Mouse (Mus musculus): ENCODE measurements around the gene Hid1. TPM values are rescaled to one million over a fixed set of nuclear protein-coding genes. Genes with fewer than 3 reads are reported as not detected.
A peak's percentile ranks its signal among the peaks of the same experiment; 100 is the strongest.

Hid1 gene
- total RNA-seq, 2 experiments from 2014 or later = not detected

DNA sequence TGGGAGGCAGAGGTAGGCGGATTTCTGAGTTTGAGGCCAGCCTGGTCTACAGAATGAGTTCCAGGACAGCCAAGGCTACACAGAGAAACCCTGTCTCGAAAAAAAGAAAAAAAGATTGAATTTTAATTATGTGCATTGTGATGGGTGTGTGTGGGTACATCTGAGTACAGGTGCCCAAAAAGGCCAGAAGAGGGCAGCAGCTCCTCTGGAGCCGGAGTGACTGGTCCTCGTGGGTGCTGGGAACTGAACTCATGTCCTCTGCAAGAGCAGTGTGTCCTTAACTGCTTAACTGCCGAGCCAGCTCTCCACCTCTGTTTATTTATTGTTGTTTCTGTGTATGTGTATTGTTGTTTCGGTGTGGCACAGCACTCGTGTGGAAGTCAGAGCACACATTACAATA is 10.3 kb upstream of the Hid1 start:
- ATAC-seq (replicated peaks; ENCODE audit: low FRiP score, low TSS enrichment, poor library complexity, severe bottlenecking) = no peak

DNA sequence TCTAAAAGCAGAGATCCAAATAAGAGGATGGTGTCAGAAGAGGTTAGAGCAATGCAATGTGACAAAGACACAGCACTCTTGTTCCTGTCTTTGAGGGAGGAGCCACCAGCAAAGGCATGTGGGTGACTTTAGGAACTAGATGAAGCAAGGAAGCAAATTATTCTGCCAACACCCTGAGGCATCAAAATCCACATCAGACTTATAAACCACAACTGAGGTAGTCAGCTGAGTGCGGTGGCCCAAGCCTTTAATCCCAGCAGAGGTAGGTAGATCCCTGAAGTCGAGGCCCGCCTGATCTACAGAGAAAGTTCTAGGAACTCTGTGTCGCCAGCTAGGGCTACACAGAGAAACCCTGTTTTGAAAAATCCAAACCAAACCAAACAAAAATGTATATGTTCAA is 9.7 kb upstream of the Hid1 start:
- ATAC-seq (replicated peaks; ENCODE audit: low FRiP score, low TSS enrichment, poor library complexity, severe bottlenecking) = no peak

DNA sequence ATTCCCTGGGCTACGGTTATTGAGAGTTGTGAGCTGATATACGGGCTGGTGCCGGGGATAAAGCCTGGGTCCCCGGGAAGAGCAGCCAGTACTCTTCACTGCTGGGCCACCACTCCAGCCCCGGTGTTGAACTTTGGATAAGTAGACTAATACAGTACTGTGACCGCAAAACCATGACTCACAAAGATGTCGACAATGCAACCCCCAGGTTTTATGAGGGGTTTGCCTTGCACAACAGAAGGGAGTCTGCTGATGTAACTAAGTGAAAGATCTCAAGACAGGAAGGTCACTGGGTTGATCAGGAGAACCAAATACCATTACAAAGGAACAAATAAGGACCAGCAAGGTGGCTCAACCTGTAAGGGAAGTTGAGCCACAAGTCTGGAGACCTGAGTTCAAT is 9.2 kb upstream of the Hid1 start:
- ATAC-seq (replicated peaks; ENCODE audit: low FRiP score, low TSS enrichment, poor library complexity, severe bottlenecking) = no peak

DNA sequence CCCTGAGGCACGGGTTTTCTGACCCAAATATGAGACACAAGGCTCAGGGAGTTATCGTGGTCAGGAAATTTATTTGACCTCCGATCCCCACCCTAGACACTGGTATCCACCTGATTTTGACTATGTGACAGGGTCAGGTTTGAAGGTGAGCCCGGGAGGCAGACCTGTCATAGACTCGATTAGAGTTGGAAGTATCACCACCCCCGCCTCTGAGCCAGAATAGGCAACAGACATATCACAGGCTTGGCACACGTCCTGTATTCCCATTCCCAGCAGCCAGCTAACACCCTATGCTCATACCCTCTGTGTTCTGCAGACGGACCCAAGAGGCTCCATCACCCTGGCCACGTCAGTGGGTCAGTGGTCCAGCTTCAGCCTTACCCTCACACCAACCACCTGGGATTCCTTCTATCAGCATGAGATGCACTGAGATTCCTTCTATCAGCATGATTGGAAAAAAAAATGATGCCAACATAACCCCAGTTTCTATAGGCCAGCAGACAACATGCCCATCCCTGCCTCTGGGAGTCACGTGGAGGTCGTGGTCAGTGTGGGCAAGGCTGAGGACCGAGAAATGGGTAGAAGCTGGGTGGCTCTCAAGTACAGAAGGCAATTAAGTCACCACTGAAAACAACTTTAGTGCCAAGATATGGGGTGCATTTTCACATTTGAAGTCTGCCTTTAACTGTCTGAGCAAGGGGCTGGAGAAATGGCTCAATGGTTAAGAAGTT is 7.3 kb upstream of the Hid1 start:
- ATAC-seq (replicated peaks; ENCODE audit: low FRiP score, low TSS enrichment, poor library complexity, severe bottlenecking) = no peak

DNA sequence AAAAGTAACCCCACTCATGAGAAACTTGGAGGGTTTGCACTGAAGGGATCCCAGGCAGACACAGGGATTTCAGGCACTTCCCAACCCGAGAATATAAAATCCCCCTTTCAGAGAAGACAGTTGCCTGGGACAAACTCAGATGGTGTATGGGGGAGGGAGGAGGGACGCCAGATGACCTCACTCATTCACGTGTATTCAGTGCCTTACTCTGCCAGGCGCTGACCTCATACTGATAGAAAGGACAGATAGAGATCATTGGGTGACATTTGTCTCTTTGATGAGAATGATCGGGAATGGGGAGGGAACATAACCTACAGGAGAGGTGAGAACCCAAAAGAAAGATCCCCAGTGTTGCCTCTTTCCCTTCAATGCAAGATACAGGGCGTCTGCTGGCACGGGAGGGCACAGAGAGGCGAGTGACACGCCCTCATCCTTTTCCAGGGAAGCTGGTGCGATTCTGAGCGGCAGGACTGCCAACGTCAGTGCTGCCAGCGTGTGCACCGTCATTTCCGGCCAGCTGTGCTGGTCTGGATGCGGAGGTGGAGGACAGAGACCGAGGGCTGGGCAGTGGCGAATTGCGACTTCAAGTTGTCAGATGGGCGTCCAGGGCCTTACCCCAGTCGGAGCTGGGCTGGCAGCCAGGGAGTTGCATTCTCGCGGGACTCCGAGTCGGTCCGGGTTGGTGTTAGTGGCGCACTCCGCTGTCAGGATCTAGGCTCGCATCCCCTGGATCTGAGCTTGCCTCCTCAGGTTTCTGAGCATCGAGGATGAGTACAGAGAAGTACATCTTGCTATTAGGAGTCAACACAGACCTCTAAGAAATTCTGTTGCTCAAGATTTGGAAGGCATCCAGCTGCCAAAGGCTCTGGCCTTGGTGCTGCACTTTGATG is 6.5 kb upstream of the Hid1 start:
- peak; percentile 62 for ATAC-seq (replicated peaks; ENCODE audit: low FRiP score, low TSS enrichment, poor library complexity, severe bottlenecking)

DNA sequence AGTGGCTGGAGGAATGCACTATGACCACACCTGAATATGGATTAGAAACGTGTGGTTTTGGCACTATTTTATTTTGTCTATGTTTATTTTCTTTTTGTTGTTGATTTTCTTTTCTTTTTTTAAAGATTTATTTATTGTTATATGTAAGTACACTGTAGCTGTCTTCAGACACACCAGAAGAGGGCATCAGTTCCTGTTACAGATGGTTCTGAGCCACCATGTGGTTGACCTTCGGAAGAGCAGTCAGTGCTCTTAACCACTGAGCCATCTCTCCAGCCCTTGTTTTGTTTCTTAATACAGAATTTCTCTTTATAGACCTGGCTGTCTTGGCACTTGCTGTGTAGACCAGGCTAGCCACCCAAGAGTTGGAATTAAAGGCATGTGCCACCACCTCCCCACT is 5.2 kb upstream of the Hid1 start:
- ATAC-seq (replicated peaks; ENCODE audit: low FRiP score, low TSS enrichment, poor library complexity, severe bottlenecking) = no peak

DNA sequence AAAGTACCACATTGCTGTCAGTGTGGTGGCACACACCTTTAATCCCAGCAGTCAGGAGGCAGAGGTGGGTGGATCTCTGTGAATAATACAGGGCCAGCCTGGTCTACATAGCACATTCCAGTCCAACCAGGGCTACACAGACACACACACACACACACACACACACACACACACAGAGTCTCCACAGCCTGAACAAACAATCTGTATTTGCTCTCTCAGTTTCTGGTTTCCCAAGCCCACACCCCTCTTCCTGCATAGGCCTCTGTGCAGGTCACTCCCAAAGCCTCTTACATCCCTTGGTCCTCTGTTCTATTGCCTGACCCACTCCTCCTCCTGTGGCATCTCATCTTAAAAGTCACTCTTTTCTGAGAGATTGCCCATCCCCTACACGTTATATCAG is 4.5 kb upstream of the Hid1 start:
- ATAC-seq (replicated peaks; ENCODE audit: low FRiP score, low TSS enrichment, poor library complexity, severe bottlenecking) = no peak

DNA sequence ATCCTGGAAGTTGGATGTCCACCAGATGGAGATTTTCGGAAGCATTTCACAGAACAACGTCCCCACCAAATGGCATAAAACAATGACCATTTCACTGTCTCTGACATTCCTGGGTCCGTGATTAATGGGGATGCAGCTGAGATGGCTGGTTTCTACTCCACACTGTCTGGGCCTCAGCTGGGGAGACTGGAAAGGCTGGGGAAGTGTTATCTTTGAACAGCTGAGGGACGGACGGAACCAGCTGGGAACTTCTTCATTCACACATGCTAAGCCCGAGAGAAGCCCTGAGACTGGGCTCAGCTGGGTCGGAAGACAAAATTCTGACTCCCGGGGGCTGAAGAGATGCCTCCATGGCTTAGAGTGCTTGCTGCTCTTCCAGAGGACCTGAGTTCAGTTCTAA is 3.8 kb upstream of the Hid1 start:
- no peak for ATAC-seq (replicated peaks; ENCODE audit: low FRiP score, low TSS enrichment, poor library complexity, severe bottlenecking)

DNA sequence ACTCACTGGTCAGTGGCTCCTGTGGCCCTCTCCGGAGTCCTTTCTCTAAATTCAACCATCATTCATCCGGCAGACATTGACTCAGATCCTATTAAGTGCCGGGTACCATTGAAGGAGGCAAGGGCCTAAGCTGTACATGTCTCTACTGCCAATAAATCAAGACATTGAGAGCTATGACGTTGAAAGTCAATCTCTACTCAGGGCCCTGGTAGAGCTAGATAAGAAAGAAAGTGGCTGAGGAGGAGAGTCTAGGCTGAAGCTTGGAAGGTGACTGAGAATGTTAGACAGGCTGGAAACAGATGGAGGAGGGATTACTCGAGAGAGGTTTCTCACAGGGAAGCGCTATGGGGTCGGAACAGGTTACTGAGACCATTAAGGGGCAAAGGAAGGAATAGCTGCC is 2.8 kb upstream of the Hid1 start:
- 0 out of 2 replicates have a peak, but pooled peaks have one; percentile 28 for ATAC-seq (replicated peaks; ENCODE audit: low FRiP score, low TSS enrichment, poor library complexity, severe bottlenecking)

DNA sequence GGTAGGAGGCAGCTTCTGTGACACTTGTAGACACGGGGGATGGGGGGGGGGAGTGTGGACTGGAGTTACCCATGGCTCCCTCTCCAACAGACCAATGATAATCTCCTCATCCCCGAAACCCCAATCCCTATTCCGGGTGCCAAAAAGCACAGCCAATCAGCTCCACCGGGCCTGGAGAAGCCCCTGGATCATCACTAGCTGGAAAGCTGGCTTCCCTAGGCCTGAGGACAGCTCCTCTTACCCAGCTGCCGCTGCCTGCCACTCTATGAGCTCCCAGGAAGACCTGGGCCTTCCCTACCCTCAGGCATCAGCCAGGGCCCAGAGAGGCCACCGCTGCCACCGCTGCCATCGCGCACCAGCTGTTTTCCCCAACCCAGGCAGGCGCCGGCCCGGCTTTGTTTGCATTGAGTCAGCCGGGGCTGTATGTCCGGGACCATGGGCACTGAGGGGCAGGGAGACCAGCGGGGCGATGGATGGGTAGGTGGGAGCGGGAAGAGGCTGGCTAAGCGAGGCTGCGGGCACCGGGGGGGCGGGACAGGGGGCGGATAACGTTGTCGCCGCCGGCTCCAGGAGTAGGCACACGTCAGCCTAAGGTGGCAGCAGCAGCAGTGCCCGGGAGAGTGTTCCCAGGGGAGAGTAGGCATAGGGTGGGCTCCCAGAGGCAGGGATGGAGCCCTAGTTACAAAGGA is 706 bp downstream of the Hid1 start:
- no peak for ATAC-seq (replicated peaks; ENCODE audit: low FRiP score, low TSS enrichment, poor library complexity, severe bottlenecking)

DNA sequence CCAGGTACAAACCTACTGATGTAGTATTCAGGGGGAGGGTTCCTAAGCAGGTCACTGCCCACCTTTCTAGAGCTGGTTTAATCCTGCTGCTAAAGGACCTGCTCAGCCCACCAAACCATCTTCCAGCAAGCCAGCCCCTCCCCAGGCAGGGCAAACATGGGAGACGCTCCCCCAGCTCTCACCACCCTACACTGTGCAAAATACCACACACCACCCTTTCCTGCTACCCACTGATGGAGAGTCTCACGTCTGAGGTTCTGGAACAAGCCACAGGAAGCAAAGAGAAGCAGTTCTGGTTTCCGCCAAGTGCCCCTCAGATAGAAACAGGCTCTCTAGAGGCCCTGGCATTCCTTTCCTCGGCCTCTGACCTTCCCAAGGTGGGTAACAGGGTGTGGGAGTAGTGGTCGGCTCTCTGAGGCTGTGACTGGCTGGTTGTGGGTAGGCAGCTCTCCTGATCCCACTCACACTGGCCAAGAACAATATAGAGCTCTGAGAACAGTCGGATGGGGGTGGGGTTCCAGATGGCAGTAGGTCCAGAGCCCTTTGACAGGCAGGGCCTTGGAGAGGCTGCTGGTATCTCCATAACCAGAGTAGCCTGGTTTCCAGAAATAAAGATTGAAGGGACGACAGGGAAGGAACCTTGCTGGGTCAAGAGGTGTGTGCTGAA is 1.4 kb downstream of the Hid1 start:
- no peak for ATAC-seq (replicated peaks; ENCODE audit: low FRiP score, low TSS enrichment, poor library complexity, severe bottlenecking)

DNA sequence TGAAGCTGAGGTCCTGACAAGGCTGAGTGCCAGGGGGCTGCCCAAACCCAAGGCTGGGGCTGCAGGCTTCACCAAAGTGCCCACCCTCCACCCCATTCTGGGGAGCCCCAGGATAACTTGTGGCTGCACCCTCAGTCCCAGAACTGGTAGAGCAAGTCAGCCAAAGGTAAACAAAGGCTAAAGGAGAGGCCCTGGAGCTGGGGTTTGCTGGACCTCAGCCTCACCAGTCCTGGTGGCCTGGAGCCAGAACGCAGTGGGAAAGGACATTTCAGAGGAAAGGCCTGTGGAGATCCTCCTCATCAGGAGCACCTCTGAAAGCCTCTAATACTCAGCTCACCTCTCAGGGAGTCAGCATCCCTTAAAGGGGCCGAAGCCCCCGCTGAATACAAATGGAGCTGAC is 3.4 kb downstream of the Hid1 start:
- ATAC-seq (replicated peaks; ENCODE audit: low FRiP score, low TSS enrichment, poor library complexity, severe bottlenecking) = no peak

DNA sequence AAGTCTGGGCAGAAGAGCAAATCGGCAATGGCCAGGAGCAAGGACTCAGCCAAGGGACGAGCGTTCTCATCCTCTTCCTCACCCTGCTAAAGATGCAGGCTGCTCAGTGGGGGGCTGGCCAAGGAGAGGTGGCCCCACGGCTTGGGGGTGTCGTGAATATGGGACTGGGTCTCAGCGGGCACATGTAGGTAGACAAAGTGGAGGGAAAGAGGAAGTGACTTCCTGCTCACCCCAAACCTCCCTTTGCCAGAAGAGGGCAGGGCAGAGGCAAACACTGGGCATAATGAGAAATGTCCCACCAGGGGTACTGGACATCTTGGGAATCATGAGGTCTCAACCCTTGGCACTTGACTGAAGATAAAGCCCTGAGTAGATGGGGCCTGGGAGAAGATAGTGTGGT is 7.8 kb downstream of the Hid1 start:
- ATAC-seq (replicated peaks; ENCODE audit: low FRiP score, low TSS enrichment, poor library complexity, severe bottlenecking) = no peak

DNA sequence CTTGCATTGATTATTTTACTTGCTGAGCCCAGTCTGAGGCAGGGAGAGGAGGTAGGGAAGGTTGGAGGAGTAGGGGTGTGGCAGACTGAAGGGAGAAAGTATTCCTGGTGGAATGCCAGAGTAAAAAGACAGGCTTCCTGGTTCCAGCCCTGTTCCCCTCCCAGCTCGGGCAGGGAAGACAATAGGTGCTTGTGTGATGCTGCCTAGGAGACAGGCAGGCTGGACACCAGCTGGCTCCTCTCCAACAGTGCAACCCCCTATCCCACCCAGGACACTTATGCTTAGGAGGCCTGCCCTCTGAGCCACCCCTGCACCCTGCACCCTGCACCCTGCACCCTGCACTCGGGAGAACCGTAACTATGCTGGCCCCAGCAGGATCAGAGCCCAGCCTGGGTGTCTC is 8.3 kb downstream of the Hid1 start:
- no peak for ATAC-seq (replicated peaks; ENCODE audit: low FRiP score, low TSS enrichment, poor library complexity, severe bottlenecking)

DNA sequence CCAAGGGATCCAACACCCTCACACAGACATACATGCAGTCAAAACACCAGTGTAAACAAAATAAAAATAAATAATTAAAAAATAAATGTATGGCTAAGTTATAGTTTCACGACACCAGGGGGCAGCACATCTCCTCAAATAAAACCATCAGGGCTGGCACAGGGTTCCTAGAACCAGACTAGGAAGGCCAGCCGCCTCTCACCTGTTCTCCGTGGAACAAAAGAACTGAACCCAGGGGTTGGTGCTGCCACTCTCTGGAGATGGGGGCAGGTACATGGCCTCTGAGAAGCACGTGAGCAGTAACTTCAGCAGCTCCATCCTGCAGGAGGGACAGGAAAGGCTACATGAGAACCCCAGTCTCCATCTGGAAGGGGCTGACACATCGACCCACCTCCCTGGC is 9.1 kb downstream of the Hid1 start:
- no peak for ATAC-seq (replicated peaks; ENCODE audit: low FRiP score, low TSS enrichment, poor library complexity, severe bottlenecking)

DNA sequence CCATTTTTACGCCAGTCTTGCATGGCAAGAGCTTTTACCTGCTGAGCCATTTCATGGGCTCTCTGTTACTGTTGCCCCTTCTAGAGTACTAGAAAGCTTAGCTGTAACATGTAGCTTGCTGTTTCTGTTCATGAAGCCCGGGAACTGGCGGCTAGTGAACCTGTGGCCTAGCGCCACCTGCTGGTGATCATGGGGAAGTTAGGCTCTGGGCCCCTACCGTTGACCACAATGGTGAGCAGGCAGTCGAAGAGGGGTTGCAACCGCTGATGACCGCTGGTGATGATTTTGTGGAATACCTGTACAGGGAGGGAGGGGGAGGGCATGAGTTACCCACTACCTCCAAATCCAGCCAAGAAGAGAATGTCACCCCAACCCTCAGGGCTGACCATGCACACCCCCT is 13.4 kb downstream of the Hid1 start:
- ATAC-seq (replicated peaks; ENCODE audit: low FRiP score, low TSS enrichment, poor library complexity, severe bottlenecking) = peak; percentile 66; the same call in 1 of the 2 replicates

DNA sequence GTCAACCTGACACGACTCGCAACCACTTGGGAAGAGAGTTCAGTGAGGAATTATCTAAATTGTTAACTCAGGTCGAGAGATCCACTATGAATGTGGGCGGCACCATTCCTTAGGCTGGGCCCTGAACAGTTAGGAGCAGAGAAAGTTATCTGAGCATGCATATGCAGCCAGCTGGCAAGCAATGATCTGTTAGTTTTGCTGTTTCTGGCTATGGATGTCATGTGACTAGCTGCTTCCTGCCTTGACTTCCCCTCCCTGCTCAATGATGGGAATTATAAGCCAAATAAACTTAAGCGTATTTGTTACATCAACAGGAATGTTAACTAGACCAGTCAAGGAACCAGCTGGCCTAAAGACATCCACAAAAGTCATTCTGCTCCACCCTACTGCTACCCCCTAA is 14.2 kb downstream of the Hid1 start:
- ATAC-seq (replicated peaks; ENCODE audit: low FRiP score, low TSS enrichment, poor library complexity, severe bottlenecking) = no peak

DNA sequence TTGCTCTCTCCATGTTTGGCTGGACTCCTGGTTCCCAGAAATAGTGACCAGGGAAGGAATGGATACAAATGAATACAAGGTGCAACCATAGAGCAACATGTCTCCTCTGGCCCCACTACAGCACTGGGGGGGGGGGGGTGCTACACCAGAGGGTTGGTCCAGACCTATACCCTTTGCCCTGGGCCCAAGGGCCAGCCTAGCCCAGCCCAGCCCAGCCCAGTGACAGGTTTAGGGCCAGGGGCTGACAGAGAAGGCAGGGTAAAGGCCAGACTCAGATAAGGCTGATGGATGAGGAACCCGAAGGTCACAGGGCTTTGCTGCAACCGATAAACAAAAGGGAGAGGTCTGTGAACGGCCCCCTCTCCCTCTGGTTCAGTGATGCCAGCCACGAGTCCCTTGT is 17.6 kb downstream of the Hid1 start:
- no peak for ATAC-seq (replicated peaks; ENCODE audit: low FRiP score, low TSS enrichment, poor library complexity, severe bottlenecking)

DNA sequence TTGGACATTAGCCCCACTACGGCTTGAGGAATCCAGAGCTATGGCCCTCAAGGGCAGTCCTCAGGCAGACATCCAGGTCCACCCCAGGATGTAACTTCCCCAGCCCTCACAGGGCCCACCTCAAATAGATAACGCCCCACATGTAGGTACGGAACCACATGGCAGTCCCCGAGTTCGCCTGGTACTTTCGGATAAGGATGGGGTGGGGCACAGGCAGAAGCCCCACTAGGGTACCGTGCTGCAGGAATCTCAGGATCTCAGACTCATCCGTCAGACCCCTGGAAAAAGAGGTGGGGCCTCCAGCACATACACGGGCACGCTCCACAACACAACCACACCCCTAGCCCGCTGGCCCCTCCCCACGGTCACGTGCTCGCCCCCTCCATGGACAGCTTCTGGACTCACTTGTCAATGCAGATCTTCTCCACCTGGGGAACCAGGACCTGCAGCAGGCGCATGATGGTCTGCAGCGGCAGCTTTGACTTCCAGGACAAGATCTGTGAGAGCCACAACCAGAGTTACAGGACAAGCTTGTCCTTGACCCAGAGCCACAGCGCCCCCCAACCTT is 18.8 kb downstream of the Hid1 start:
- ATAC-seq (replicated peaks; ENCODE audit: low FRiP score, low TSS enrichment, poor library complexity, severe bottlenecking) = no peak

DNA sequence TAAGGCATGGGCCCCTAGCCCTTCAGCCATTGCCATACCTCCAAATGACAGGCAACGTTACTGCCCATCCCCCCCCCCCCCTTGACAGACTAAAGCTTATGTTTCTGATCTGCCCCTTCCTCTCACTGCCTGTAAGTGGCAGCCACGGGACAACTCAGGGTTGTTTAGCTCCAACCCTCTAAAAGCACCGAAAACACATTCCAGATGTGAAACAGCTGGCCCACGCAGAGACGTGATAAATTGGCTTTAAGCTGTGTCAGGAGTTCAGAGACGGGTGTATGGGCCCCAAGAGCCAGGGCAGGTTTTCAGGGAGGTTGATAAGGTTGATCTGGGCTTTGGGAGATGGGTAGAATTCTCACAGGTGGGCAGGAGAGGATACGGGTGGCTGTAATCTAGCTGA is 22.0 kb downstream of the Hid1 start:
- no peak for ATAC-seq (replicated peaks; ENCODE audit: low FRiP score, low TSS enrichment, poor library complexity, severe bottlenecking)
